Mouse (Mus musculus): ENCODE data around the gene Iqgap2.

DNA sequence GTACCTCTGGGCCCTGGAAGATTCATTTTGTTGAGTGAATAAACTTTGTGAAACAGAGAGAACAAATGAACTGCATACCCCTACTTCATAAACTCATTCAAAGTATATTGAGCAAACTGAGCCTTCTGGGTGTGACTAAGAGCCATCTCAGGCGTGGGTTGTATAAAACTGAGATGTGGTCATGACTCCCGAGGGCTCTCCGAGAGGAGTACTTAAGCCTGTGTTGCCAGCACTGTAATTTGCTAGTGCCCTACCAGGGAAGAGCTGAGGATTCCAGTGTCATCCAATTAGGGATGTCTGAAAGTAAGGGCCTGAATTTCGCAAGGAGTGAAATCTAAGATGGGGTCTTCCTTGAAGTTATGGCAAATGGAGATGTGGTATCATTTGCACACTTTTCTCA, 304.1 kb downstream of the Iqgap2 start:
- TF ChIP-seq CTCF (IDR thresholded peaks at IDR 0.05; ENCODE audit: borderline replicate concordance, extremely low read depth, insufficient read depth, insufficient read length) (no peak), POLR2A (IDR thresholded peaks at IDR 0.05; ENCODE audit: borderline replicate concordance, extremely low read depth, insufficient read depth, insufficient read length, poor library complexity, severe bottlenecking) (no peak)

All from brain, embryonic 14.5 days (tissue).